Mouse (Mus musculus) heart, adult 2 months (tissue): ENCODE data around the gene Dpm2.

Experiments
- CTCF ChIP-seq: fragments of 200-600 bp; IDR thresholded peaks from 2 replicates; pipeline ENCODE4 v1.8.1; 2022; ENCODE audit warnings: antibody characterized with exemption, mild to moderate bottlenecking, moderate library complexity
- EP300 ChIP-seq: fragments of 200-500 bp; IDR thresholded peaks from 2 replicates; pipeline ENCODE4 v1.6.1; 2011; ENCODE audit warnings: low read depth, low read length, control low read depth; ENCODE audit not compliant: insufficient read depth
- POLR2A ChIP-seq: fragments of 200-500 bp; IDR thresholded peaks from 2 replicates; pipeline ENCODE4 v1.6.1; 2011; ENCODE audit warnings: mild to moderate bottlenecking, low read depth, low read length, control low read depth; ENCODE audit not compliant: insufficient read depth

DNA sequence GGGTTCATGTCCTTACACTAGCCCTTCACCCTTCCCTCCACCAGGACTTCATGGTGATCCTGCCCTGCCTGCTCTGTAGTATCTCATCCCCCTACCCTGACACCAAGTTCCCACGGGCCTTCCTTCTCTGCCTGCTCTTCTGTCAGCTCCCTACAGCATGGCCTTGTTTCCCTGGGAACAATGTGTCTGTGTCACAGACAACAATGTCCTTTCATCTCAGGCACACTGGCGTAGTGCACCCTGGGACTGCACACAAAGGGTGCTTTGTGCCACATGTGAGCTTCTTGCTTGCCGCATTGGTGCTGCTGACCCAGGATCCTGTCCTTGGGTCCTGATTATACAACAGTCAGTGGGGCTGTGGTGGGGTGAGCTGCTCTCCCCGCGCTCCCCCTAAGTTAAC, 11.1 kb upstream of the Dpm2 start:
- TF ChIP-seq POLR2A, result no peak
- TF ChIP-seq CTCF, result no peak
- TF ChIP-seq EP300, result no peak
